Mouse (Mus musculus) spleen, postnatal 0 days (tissue): ENCODE data around the gene Prss36. TPM values are rescaled to one million over a fixed set of nuclear protein-coding genes. Genes with fewer than 3 reads are reported as not detected.

Experiments used
- polyA plus RNA-seq: library from polyadenylated mRNA; unstranded; fragments of >200 nt; fragmentation: Nextera tagmentation; extraction: Ambion mirVana; gene quantifications from 2 replicates; pipeline ENCODE4 v1.2.1, GENCODE M21; 2015

Prss36 gene
- polyA plus RNA-seq, result 1.9 TPM in 2 replicates

GRCm38 (mm10) chr7:127946470-127947023 is at the start of gene Prss36:
Gene Prss36, minus strand, starts transcription at chr7:127946725.

DNA sequence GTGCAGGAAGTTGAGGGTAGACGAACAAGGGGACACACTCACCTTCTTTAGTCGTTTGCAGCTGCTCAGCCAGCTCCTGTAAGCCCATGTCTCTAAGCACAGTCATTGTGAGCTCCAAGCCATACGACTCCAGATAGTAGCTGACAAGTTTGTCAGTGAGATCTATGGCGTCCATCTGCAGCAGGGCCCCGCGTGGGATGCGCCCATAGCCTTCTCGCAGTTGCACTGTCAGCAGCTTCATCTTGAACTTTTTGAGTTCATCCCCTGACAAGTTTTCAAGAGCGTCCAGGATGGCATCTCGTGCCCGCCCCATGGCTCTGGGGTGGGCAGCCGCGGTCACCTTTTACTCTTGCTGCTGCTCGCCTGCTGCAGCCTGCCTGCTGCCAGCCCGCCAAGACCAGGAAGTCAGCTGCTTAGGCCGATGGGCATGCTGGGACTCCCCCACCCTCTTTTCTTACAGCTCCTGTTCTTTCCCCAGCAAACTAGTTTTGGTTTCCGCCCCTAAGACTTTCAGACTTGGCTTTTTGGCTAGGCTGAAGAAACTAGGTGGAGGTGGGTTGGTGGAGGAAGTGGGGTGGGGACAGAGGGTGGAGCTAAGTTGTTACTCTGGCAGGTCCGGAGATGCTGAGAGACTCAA is 46.9 kb upstream of the Prss36 start, which contains the start of gene Pycard:
TSS of gene Pycard (minus strand) at position 527 of the 637 bp plus-strand sequence.

DNA sequence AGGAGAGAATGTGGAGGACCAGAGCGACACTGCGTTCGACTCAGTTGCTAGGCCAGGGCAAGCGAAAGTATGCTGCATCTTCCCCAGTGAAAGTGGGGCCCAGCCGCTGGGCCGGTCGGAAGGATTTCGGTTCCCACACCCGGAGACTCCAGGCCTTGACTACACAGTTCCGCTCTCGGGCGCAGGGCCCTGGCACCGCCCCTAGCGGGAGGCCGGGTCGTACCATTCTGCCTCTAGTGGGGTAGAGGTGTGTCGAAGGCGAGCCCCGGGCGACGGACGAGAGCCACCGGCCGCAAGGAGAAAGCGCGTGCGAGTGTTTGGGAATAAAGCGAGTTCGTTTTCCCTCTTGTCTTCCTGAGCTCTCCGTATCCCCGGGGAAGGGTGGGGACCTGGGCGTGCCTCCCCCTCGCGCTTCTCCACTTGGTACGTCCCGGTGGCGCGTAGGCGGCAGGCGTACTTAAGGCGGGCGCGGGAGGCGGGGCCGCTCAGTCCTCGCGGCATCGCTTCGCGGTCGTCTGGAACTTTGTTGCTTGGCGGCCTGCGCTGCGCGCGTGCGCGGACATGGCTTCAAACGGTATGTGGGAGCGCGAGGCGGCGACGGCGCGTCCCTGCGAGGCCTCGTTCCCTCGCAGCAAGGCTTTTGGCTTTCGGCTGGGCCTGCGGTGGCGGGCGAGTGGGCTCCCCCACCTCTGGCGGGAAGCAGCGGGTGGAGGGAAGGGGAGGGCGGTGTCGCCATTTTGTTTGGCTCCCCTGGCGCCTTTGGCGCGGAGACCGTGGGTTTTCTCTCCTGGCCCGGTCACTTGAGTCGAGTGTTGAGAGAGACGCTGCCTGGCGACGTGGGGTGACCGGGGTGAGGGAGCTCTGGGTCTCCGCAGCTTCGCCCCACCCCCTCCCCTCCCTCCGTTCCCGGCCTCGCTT is 20.7 kb upstream of the Prss36 start, which contains the start of gene Fus:
TSS of gene Fus (plus strand) at position 454 of the 918 bp plus-strand sequence.

GRCm38 (mm10) chr7:127929923-127930322 is 16.6 kb downstream of the Prss36 start, which contains the start of gene Prss8:
Gene Prss8, minus strand, starts transcription at chr7:127930104.

GRCm38 (mm10) chr7:127912190-127912871 is 34.2 kb downstream of the Prss36 start, which contains the start of gene Kat8:
Gene Kat8, plus strand, starts transcription at chr7:127912516.

GRCm38 (mm10) chr7:127903971-127904796 is 42.3 kb downstream of the Prss36 start, which contains the start of gene Bckdk:
Gene Bckdk, plus strand, starts transcription at chr7:127904082.

GRCm38 (mm10) chr7:127895442-127895841 is 51.1 kb downstream of the Prss36 start, which contains the start of the genes Gm21974 and Vkorc1:
Gene Gm21974, minus strand, starts transcription at chr7:127895454.
Gene Vkorc1, minus strand, starts transcription at chr7:127895617.

GRCm38 (mm10) chr7:127890798-127891197 is 55.7 kb downstream of the Prss36 start, which contains the start of gene Prss53:
Gene Prss53, minus strand, starts transcription at chr7:127890970.

Other genes with a start within 250 kb of the Prss36 start
- 27.9 and 29.8 TPM in 2 replicates for gene Bcl7c, start 237.8 kb downstream of the Prss36 start, polyA plus RNA-seq
- gene Ctf1, start 234.0 kb downstream of the Prss36 start, polyA plus RNA-seq, result 2.5 and 3.2 TPM in 2 replicates
- gene Ctf2, start 214.6 kb downstream of the Prss36 start, polyA plus RNA-seq, result 0.15 and 0.26 TPM in 2 replicates
- gene Fbxl19, start 202.2 kb downstream of the Prss36 start, polyA plus RNA-seq, result 4.8 and 4.9 TPM in 2 replicates
- gene Orai3, start 176.9 kb downstream of the Prss36 start, polyA plus RNA-seq, result 14.0 and 17.9 TPM in 2 replicates
- gene Setd1a, start 170.1 kb downstream of the Prss36 start, polyA plus RNA-seq, result 13.0 and 14.9 TPM in 2 replicates
- not detected in 2 replicates for gene Gm49388, start 161.1 kb downstream of the Prss36 start, polyA plus RNA-seq
- 15.4 and 17.9 TPM in 2 replicates for gene Hsd3b7, start 146.1 kb downstream of the Prss36 start, polyA plus RNA-seq
- 31.5 and 36.4 TPM in 2 replicates for gene Stx4a, start 122.4 kb downstream of the Prss36 start, polyA plus RNA-seq
- gene Stx1b, start 122.2 kb downstream of the Prss36 start, polyA plus RNA-seq, result 0.32 and 0.75 TPM in 2 replicates
- 5.7 and 5.9 TPM in 2 replicates for gene Zfp646, start 70.5 kb downstream of the Prss36 start, polyA plus RNA-seq
- gene Zfp668, start 69.9 kb downstream of the Prss36 start, polyA plus RNA-seq, result 10.2 and 10.5 TPM in 2 replicates
- 0.21 and 0.31 TPM in 2 replicates for gene Prss53, start 55.8 kb downstream of the Prss36 start, polyA plus RNA-seq
- gene Gm21974, start 51.3 kb downstream of the Prss36 start, polyA plus RNA-seq, result not detected in 2 replicates
- gene Vkorc1, start 51.1 kb downstream of the Prss36 start, polyA plus RNA-seq, result 66.3 and 74.3 TPM in 2 replicates
- gene Bckdk, start 42.6 kb downstream of the Prss36 start, polyA plus RNA-seq, result 70.9 and 73.8 TPM in 2 replicates
- gene Kat8, start 34.2 kb downstream of the Prss36 start, polyA plus RNA-seq, result 19.3 and 20.4 TPM in 2 replicates
- gene Prss8, start 16.6 kb downstream of the Prss36 start, polyA plus RNA-seq, result 0.52 and 0.64 TPM in 2 replicates
- gene Fus, start 20.7 kb upstream of the Prss36 start, polyA plus RNA-seq, result 194 and 202 TPM in 2 replicates
- gene Pycard, start 47.1 kb upstream of the Prss36 start, polyA plus RNA-seq, result 59.4 and 76.0 TPM in 2 replicates
- not detected in 2 replicates for gene Trim72, start 57.2 kb upstream of the Prss36 start, polyA plus RNA-seq
- 18.0 and 24.5 TPM in 2 replicates for gene Itgam, start 115.9 kb upstream of the Prss36 start, polyA plus RNA-seq
- gene Gm49368, start 116.0 kb upstream of the Prss36 start, polyA plus RNA-seq, result 0.92 and 0.96 TPM in 2 replicates
- gene Itgax, start 182.8 kb upstream of the Prss36 start, polyA plus RNA-seq, result 1.8 and 2.1 TPM in 2 replicates
- 3.9 and 5.6 TPM in 2 replicates for gene Itgad, start 207.7 kb upstream of the Prss36 start, polyA plus RNA-seq